Mouse (Mus musculus) heart, adult 2 months (tissue): ENCODE measurements around the gene Ccdc58.

Source experiments
- CTCF ChIP-seq: fragments of 200-600 bp; IDR thresholded peaks from 2 replicates; pipeline ENCODE4 v1.8.1; 2022; ENCODE audit warnings: antibody characterized with exemption, mild to moderate bottlenecking, moderate library complexity
- POLR2A ChIP-seq: fragments of 200-500 bp; IDR thresholded peaks from 2 replicates; pipeline ENCODE4 v1.6.1; 2011; ENCODE audit warnings: mild to moderate bottlenecking, low read depth, low read length, control low read depth; ENCODE audit not compliant: insufficient read depth

DNA sequence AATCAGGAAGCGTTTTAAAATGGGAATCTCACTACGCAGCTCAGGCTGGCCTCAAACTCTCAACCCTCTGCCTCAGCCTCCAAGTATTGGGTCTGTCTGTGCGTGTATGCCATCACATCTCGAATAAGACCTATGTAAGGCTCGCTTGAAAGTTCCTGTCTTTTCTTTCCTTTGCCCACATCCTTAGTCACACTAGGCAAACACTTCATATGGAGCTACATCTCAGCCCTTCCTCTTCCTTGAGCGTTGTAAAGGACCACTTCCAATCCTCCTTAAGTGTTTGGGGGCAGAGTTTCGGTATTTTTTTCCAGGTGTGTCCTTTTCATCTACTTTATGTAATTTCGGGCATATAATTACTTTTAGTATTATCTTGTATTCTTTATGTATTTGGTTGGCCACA is 16.6 kb upstream of the Ccdc58 start:
- TF ChIP-seq CTCF (no peak), POLR2A (no peak)
